Mouse (Mus musculus) heart, adult 2 months (tissue): ENCODE measurements around the gene Erbb4. TPM values are rescaled to one million over a fixed set of nuclear protein-coding genes. Genes with fewer than 3 reads are reported as not detected.

Experiments used
- DNase-seq, 2 experiments: peaks; one replicate each; pipeline ENCODE4 v3.0.0; 2021
- H3K27ac ChIP-seq: fragments of 200-600 bp; 2 replicates; pipeline ENCODE4 v1.8.1; 2022
- H3K27me3 ChIP-seq: fragments of 200-500 bp; 2 replicates; pipeline ENCODE4 v1.6.1; 2012; ENCODE audit warnings: mild to moderate bottlenecking, low read length, inconsistent platforms, mixed read lengths; ENCODE audit not compliant: control insufficient read depth, insufficient read depth
- H3K36me3 ChIP-seq: fragments of 200-500 bp; 2 replicates; pipeline ENCODE4 v1.6.1; 2012; ENCODE audit warnings: low read length, inconsistent platforms; ENCODE audit not compliant: control insufficient read depth, insufficient read depth
- H3K4me1 ChIP-seq: fragments of 200-500 bp; 2 replicates; pipeline ENCODE4 v1.6.1; 2011; ENCODE audit warnings: low read length; ENCODE audit not compliant: control insufficient read depth, insufficient read depth
- H3K4me3 ChIP-seq: fragments of 200-600 bp; 2 replicates; pipeline ENCODE4 v1.8.1; 2022
- H3K79me2 ChIP-seq: fragments of 200-500 bp; replicated peaks from 2 replicates; pipeline ENCODE4 v1.6.1; 2012; ENCODE audit warnings: mild to moderate bottlenecking, inconsistent platforms, low read length, moderate library complexity, mixed read lengths; ENCODE audit not compliant: control insufficient read depth, insufficient read depth
- H3K9ac ChIP-seq: fragments of 200-500 bp; 2 replicates; pipeline ENCODE4 v1.6.1; 2012; ENCODE audit warnings: low read depth, mild to moderate bottlenecking, control low read depth, inconsistent platforms, low read length, mixed read lengths
- CTCF ChIP-seq: fragments of 200-600 bp; IDR thresholded peaks from 2 replicates; pipeline ENCODE4 v1.8.1; 2022; ENCODE audit warnings: antibody characterized with exemption, mild to moderate bottlenecking, moderate library complexity
- EP300 ChIP-seq: fragments of 200-500 bp; IDR thresholded peaks from 2 replicates; pipeline ENCODE4 v1.6.1; 2011; ENCODE audit warnings: low read depth, low read length, control low read depth; ENCODE audit not compliant: insufficient read depth
- POLR2A ChIP-seq: fragments of 200-500 bp; IDR thresholded peaks from 2 replicates; pipeline ENCODE4 v1.6.1; 2011; ENCODE audit warnings: mild to moderate bottlenecking, low read depth, low read length, control low read depth; ENCODE audit not compliant: insufficient read depth
- WGBS: fragments of 180-500 bp; shearing (Covaris S2); methylation state at CpG from one replicate; pipeline ENCODE4 v1.1.7; 2018; 5-methylcytosine and 5-hydroxymethylcytosine counted together
- intact Hi-C: fragments of 180-260 bp; cut with DNase I; formaldehyde crosslinking; loops from one replicate; pipeline ENCODE4 v1.15.1; 2025
- polyA plus RNA-seq: library from polyadenylated mRNA; depleted of rRNA; stranded (reverse); fragments of >200 nt; gene quantifications from 2 replicates; pipeline ENCODE4 v1.2.3, GENCODE M21; 2012
- total RNA-seq, 2 experiments: library from RNA; stranded (reverse); gene quantifications; 2 replicates each; pipeline ENCODE4 v1.2.3; 2021

Gene Erbb4
- total and polyA plus RNA-seq, 3 experiments, result 2.1 to 13.9 (median 10.3) TPM

- Histone ChIP-seq H3K27me3 (no peaks in the 10 kb centered on the region), H3K9ac (no peak overlapping the region), H3K27ac (no peak overlapping the region), H3K4me1 (no peaks in the 10 kb centered on the region), H3K36me3 (no peaks in the 10 kb centered on the region), H3K79me2 (no peaks in the 10 kb centered on the region), H3K4me3 (no peak overlapping the region)
- 60% methylated on average over 3 of the region's 3 CpGs for WGBS
- intact Hi-C loops, result no loop called here
- no peak for DNase-seq
- TF ChIP-seq POLR2A (no peak), CTCF (no peak), EP300 (no peak)
These were observed 174.4 kb downstream of the Erbb4 start for GRCm38 (mm10) chr1:68933330-68934065.

DNA sequence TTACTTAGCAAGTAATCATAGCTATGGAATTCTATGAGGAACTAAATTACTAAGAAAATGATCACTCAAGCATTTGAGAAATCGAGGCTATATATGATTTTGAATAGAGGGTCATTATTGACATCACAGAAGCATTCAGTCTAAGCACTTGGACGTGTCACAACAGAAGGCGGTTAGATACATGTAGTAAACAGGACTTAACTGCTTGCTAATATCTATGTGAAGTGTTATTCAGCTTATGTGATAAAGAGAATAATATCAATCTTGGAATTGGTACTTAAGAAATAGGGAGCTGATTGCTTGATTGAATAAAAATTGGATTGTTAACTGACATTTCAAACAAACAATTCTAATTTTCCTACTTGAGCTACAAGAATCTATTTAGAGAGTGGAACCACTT lies 190.0 kb downstream of the Erbb4 start:
- no peaks in the 10 kb centered on the region for H3K36me3 ChIP-seq
- no peak overlapping the region for H3K27ac ChIP-seq
- no peak for DNase-seq
- H3K9ac ChIP-seq, result no peak overlapping the region
- WGBS, result 73% methylated on average over 3 of the region's 3 CpGs
- H3K4me3 ChIP-seq, result no peak overlapping the region
- H3K27me3 ChIP-seq, result no peaks in the 10 kb centered on the region
- no peaks in the 10 kb centered on the region for H3K79me2 ChIP-seq
- TF ChIP-seq POLR2A, result no peak
- no peak for TF ChIP-seq CTCF
- TF ChIP-seq EP300, result no peak
- intact Hi-C loops, result no loop called here
- no peaks in the 10 kb centered on the region for H3K4me1 ChIP-seq

DNA sequence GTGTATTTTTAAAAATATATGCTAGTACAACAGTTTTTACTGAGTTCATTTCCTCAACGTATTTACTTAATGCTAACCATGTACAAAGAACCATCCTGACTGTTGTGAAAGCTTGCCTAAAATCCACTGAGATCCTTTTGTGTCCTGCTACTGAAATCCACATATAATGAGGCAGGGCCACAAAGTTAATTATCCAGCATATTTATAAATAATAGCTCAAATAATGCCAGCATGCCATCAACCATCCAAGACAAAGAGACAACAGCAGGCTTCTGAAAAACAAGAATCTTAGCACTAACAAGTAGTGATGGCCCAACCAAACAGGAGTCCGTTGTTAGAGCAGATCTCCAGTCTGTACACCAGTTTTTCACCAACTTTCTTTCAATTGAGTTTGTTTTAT lies 215.8 kb downstream of the Erbb4 start:
- no peaks in the 10 kb centered on the region for H3K79me2 ChIP-seq
- no peak overlapping the region for H3K27ac ChIP-seq
- H3K4me3 ChIP-seq, result no peak overlapping the region
- TF ChIP-seq POLR2A (no peak), CTCF (no peak), EP300 (no peak)
- DNase-seq, result no peak
- intact Hi-C loops, result no loop called here
- H3K9ac ChIP-seq, result no peak overlapping the region
- H3K27me3 ChIP-seq, result no peaks in the 10 kb centered on the region
- H3K36me3 ChIP-seq, result no peaks in the 10 kb centered on the region
- H3K4me1 ChIP-seq, result no peaks in the 10 kb centered on the region
- WGBS, result 86% methylated on average over 2 of the region's 2 CpGs

- Histone ChIP-seq H3K4me1 (no peaks in the 10 kb centered on the region), H3K36me3 (no peaks in the 10 kb centered on the region), H3K27me3 (no peaks in the 10 kb centered on the region), H3K79me2 (no peaks in the 10 kb centered on the region), H3K27ac (no peak overlapping the region), H3K4me3 (no peak overlapping the region), H3K9ac (no peak overlapping the region)
- WGBS, result 77% methylated on average over 3 of the region's 3 CpGs
- intact Hi-C loops, result no loop called here
- TF ChIP-seq CTCF (no peak), POLR2A (no peak), EP300 (no peak)
- DNase-seq, result no peak
These were observed 221.0 kb downstream of the Erbb4 start for GRCm38 (mm10) chr1:68886823-68887222.

GRCm38 (mm10) chr1:68874954-68875353 lies 232.9 kb downstream of the Erbb4 start:
- H3K79me2 ChIP-seq, result no peaks in the 10 kb centered on the region
- H3K9ac ChIP-seq, result no peak overlapping the region
- no peaks in the 10 kb centered on the region for H3K36me3 ChIP-seq
- H3K4me1 ChIP-seq, result no peaks in the 10 kb centered on the region
- no peaks in the 10 kb centered on the region for H3K27me3 ChIP-seq
- intact Hi-C loops, result no loop called here
- no peak for TF ChIP-seq CTCF
- TF ChIP-seq POLR2A, result no peak
- TF ChIP-seq EP300, result no peak
- H3K27ac ChIP-seq, result no peak overlapping the region
- 78% methylated on average over 8 of the region's 8 CpGs for WGBS
- H3K4me3 ChIP-seq, result no peak overlapping the region
- DNase-seq, result no peak

DNA sequence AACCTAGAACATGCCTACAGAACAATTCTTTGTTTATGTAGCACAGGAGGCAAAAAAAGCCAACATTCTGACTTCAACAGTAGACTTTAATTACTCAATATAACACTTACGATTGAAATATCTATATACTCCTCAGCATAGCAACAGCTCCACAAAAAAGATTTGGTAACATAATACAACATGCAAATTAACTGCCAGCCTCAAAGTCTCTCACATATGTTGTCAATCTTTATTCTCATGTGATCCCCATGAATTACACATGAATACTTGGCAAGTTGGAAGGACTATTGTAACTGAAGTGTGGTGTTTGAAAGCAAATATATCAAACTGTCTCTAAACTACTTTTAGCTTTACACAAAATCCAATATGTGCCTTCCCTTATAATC lies 234.2 kb downstream of the Erbb4 start:
- no peaks in the 10 kb centered on the region for H3K27me3 ChIP-seq
- H3K4me1 ChIP-seq, result no peaks in the 10 kb centered on the region
- TF ChIP-seq EP300, result no peak
- TF ChIP-seq POLR2A, result no peak
- no peak for TF ChIP-seq CTCF
- no peak for DNase-seq
- no peak overlapping the region for H3K4me3 ChIP-seq
- H3K79me2 ChIP-seq, result no peaks in the 10 kb centered on the region
- no peaks in the 10 kb centered on the region for H3K36me3 ChIP-seq
- intact Hi-C loops, result no loop called here
- WGBS, result 86% methylated on average over 1 of the region's 1 CpGs
- no peak overlapping the region for H3K27ac ChIP-seq
- no peak overlapping the region for H3K9ac ChIP-seq
